Mouse (Mus musculus): ENCODE data around the gene Mepce.

GRCm38 (mm10) chr5:137746851-137747325 lies 40.6 kb downstream of the Mepce start:
- TF ChIP-seq POLR2A (IDR thresholded peaks at IDR 0.05; ENCODE audit: insufficient read depth, low read depth, low read length) (no peak), CTCF (IDR thresholded peaks at IDR 0.05; ENCODE audit: insufficient read depth, low read depth, low read length) (no peak)
